17 mouse cellular contexts compared by ENCODE assay signal in genomic region chr16:93355204-93355899, GRCm38 (mm10).
"Had no signal": no experiment of that assay in that cellular context is flagged by ENCODE, and none has a peak within 500 bp of the region (broad histone marks: within the 10 kb centered on the region; RNA-seq: fewer than 3 reads in every experiment).

No protein-coding gene starts in this region.

- DNase-seq: gastrocnemius, adult 2 months; gastrocnemius, postnatal 10 days; gastrocnemius, postnatal 25 days; heart, adult 11 months; heart, adult 2 months; heart, postnatal 14 days; heart, postnatal 36 days; kidney, adult 11 months; kidney, adult 2 months; kidney, adult 9 months; kidney, postnatal 10 days; kidney, postnatal 25 days; kidney, postnatal 4 days; left cerebral cortex, postnatal 4 days; liver, embryonic 13.5 days had no signal

- ATAC-seq: hindbrain, postnatal 0 days; intestine, embryonic 16.5 days had no signal
